Mouse (Mus musculus) large intestine, adult 2 months (tissue): ENCODE data around the gene Atp8a2. TPM values are rescaled to one million over a fixed set of nuclear protein-coding genes. Genes with fewer than 3 reads are reported as not detected.
"Not testable (repeated sequence)": the region's sequence is repeated elsewhere in the genome, so short reads cannot be mapped to it uniquely, and the experiment has no call there.

ENCODE experiments used
- DNase-seq: peaks from one replicate; pipeline ENCODE4 v3.0.0-alpha.2; 2012; ENCODE audit warnings: low read depth, low spot score
- WGBS: fragments of 180-500 bp; shearing (Covaris S2); methylation state at CpG from one replicate; pipeline ENCODE4 v1.1.7; 2018; 5-methylcytosine and 5-hydroxymethylcytosine counted together
- polyA plus RNA-seq: library from polyadenylated mRNA; depleted of rRNA; stranded (reverse); fragments of >200 nt; gene quantifications from 2 replicates; pipeline ENCODE4 v1.2.3, GENCODE M21; 2012

The Atp8a2 gene
- polyA plus RNA-seq, 1 experiment: 2.4 TPM

GRCm38 (mm10) chr14:59739446-59739845 is 457.5 kb downstream of the Atp8a2 start:
- 70% methylated on average over 6 of the region's 6 CpGs for WGBS

GRCm38 (mm10) chr14:59737734-59738294 is 459.2 kb downstream of the Atp8a2 start:
- DNase-seq: no peak
- 88% methylated on average over 8 of the region's 8 CpGs for WGBS

More at GRCm38 (mm10) chr14:59739446-59739845, 457.5 kb downstream of the Atp8a2 start:
- no peak for DNase-seq

DNA sequence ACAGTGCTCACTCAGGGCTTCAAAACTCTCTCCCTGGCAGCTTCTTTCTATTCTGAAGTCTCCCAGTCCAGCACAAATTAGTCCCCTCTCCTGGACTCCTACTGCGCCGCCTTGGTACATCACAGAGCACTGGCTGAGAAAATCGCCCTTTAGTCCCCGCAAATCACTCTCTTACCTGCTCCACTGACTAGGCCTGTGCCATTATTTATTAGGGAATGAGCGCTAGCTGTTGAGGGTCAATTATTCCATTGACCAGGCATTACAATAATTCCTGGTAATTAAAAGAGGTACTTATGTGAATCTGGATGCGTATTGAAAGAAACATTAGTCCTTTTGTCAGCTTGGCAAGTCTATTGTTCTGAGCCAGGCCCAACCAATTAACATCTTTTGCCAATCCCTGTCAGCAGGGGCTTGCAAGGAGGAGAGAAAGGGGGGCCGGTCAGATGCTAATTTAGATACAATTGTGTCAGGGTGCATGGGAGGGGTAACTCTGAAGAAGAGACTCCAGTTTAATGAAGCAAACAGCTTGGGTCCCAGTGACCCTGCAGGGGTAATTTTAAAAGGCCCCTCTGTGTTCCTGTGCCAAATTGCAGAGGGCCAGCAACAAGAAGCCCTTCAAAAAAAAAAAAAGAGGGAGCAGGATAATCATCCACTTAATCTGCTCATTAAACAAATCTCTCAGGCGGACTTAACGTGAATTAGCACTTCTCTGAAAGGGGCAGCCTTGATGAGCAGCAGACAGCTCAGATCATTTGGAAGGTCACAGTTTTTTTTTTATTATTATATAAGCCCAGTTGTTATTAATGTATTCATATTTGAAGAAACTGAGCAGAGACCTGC is 459.9 kb downstream of the Atp8a2 start:
- 91% methylated on average over 9 of the region's 9 CpGs for WGBS
- DNase-seq: no peak

DNA sequence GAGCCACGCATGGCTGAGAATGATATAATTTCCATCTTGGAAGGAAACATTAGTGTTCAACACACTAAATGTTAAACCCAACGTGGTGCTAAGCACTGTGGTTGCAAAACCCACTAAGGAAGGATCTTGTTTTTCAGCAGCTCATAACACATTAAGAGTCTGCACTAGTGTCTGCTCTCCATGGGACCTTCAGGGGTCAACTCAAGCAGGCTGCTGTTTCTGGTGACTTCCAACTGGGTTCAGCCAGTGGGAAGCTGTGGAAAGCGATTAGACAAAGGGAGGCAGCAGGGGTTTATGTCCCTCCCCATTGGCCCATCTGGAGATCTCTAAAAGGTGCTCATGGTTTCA is 467.0 kb downstream of the Atp8a2 start:
- DNase-seq: no peak

DNA sequence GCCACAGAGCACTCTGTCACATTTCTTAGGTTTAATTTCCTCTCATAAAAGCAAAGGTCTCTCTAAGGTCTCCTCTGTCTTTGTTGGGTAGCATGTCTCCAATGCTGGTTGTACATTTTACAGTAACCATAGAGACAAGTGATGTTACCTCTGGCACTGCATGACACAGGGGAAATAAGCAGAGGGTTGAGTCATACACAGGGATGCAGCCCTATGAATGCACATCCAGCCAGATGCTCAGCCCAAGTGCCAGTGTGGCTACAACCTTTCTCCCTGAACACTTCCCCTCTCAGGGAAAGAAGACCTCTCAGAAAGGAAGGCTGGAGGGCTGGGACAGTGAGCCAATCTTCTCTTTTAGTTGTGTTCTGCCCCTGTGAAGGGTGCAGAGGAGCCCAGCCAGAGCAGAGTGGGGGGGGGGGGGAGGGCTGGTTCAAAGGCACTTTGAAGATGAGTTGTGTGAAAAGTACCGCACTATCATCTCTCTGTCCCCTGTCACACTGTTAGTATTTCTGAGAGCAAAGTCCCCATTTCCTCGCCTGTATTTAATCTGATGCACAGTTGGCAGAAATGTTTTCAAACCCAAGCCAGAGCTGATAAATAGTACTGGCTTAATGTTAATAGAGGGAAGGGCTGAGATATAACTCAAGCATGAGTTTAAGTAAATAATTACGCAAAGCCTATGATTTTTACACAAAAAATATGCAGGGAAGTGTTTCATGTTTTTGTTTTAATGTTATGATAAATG is 467.5 kb downstream of the Atp8a2 start:
- 65% methylated on average over 3 of the region's 3 CpGs for WGBS

More for the DNA sequence above, 467.0 kb downstream of the Atp8a2 start:
- 70% methylated on average over 3 of the region's 3 CpGs for WGBS

GRCm38 (mm10) chr14:59727016-59727415 is 470.0 kb downstream of the Atp8a2 start:
- DNase-seq: no peak
- WGBS: 70% methylated on average over 4 of the region's 4 CpGs

More for the DNA sequence above, 467.5 kb downstream of the Atp8a2 start:
- no peak for DNase-seq

DNA sequence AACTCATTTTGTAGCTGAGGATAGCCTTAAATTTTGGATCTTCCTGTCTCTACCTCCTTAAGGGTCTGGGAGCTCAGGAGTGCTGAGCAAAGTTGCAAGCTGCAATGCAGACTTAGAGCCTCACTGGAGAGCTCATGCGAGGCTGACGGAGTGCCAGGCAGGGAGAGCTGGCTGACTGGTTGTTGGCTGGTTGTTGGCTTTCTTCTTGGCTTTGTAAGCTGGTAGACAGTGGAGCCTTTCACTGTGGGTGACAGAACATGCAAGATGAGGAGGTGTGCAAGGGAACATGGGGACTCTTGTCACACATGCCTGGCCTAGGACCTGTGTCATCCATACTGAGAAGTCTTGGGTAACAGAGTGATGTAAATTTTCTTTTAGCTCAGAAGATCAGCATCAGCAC is 473.8 kb downstream of the Atp8a2 start:
- 90% methylated on average over 2 of the region's 2 CpGs for WGBS
- DNase-seq: no peak

DNA sequence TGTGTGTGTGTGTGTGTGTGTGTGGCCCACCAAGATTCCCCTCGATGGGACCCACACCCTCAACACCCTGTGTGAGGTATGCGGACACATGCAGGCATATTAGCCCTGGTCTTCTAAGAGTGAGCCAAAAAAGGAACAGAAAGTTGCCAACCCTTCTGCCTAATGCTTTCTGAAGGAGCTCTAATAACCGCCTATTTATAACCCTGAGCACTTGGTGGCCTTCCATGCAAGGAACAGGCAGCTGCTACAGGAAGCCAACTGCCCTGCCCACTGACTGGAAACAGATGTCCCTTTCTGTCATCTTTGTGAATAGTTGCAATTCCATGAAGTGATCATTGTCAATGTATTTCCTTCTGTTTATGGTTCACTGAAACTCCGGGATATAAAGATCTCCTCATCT is 475.0 kb downstream of the Atp8a2 start:
- no peak for DNase-seq
- 54% methylated on average over 4 of the region's 4 CpGs for WGBS

- no peak for DNase-seq
- 69% methylated on average over 3 of the region's 3 CpGs for WGBS
Observed at GRCm38 (mm10) chr14:59721356-59721755, 475.6 kb downstream of the Atp8a2 start.

- DNase-seq: no peak
- 32% methylated on average over 4 of the region's 4 CpGs for WGBS
Observed at GRCm38 (mm10) chr14:59720386-59720785, 476.6 kb downstream of the Atp8a2 start.

- 78% methylated on average over 3 of the region's 3 CpGs for WGBS
- not testable (repeated sequence) for DNase-seq
Observed at GRCm38 (mm10) chr14:59716443-59717085, 480.4 kb downstream of the Atp8a2 start.

- no peak for DNase-seq
- WGBS: 57% methylated on average over 13 of the region's 13 CpGs
Observed at GRCm38 (mm10) chr14:59715695-59716442, 481.1 kb downstream of the Atp8a2 start.

GRCm38 (mm10) chr14:59709505-59710335 is 487.3 kb downstream of the Atp8a2 start:
- no peak for DNase-seq
- 62% methylated on average over 3 of the region's 3 CpGs for WGBS

- WGBS: 80% methylated on average over 7 of the region's 7 CpGs
- no peak for DNase-seq
Observed at GRCm38 (mm10) chr14:59708009-59708408, 489.0 kb downstream of the Atp8a2 start.

DNA sequence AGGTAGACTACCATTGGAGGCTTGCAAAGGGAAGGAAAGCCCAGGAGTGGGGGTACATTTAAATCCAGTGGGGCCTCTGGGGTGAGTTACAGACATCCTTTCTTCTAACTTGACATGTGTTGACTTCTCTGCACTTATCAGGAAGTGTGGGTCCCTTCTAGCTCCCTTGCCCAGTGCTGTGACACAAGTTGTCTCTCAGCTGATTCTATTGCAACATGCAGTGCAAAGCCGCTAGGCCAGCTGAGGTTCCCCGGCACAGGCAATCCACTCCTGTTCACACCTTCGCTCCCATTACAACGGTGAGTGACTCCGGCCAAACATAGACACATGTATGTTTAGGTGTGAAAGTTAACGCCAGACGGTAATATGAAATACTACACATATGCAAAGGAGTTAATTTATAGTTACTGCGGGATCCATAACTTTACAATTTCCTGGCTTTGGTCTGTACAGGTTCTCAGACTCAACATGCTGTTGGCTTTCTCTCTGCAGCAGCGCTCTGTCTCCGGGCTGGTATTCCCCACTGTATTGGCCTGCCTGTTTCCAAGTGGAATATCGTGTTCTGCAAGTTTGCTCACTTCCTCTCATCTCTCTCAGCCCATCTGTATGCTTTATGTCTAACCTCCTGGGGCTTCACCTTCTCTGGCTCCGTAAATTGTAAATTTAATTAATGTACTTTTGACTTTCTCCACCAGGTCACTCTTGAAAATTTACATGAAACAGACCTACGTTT is 491.5 kb downstream of the Atp8a2 start:
- DNase-seq: no peak
- 85% methylated on average over 13 of the region's 13 CpGs for WGBS

DNA sequence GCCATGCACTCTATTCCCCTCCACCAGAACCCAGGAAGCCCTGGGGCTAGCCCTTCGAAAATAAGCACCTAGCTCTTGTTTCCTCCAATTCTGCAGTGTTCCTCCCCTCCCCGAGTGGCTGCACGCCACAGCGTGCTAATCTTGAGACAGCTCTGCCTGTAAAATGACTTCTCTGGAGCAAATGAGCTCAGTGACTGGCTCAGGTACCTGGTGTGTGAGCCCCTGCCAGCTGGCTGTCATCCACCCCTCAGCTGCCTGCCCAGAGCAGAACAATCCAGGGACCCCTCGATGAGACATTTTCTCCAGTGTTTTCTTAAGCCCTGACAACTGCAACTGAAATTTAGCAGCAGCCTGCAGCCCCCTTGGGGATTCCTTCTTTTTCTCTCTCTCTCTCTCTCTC is 495.5 kb downstream of the Atp8a2 start:
- no peak for DNase-seq
- whole genome bisulfite sequencing: 58% methylated on average over 5 of the region's 5 CpGs

DNA sequence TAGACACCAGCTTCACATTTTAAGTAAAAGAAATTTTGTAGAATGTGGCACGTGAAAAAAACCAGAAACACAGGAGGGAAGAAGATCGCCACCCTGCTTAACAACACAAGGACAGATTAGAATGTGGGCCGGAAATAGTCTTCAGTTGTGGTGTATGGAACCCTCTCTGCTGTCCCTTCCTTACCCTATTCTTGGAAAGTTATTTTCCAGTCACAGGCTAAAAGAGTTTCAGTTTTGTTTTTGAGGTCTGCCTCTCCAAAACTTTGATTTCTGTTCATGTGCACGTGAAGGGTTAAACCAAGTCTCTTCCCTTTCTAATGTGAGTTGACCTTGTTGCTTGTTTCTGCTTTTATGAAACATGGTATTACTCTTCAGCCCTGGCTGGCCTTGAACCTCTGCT is 501.8 kb downstream of the Atp8a2 start:
- DNase-seq: no peak
- 85% methylated on average over 4 of the region's 4 CpGs for WGBS

- DNase-seq: no peak
- WGBS: 51% methylated on average over 6 of the region's 6 CpGs
Observed at GRCm38 (mm10) chr14:59692164-59692563, 504.8 kb downstream of the Atp8a2 start.
